Mouse (Mus musculus) olfactory bulb, adult 2 months (tissue): ENCODE data around the gene Ecd. TPM values are rescaled to one million over a fixed set of nuclear protein-coding genes. Genes with fewer than 3 reads are reported as not detected.

Source experiments
- H3K27ac ChIP-seq: fragments of 200-500 bp; 2 replicates; pipeline ENCODE4 v1.5.1; 2012; ENCODE audit warnings: low read depth, low read length; ENCODE audit not compliant: insufficient read depth
- H3K4me1 ChIP-seq: fragments of 200-500 bp; 2 replicates; pipeline ENCODE4 v1.6.1; 2012; ENCODE audit warnings: low read length; ENCODE audit not compliant: control insufficient read depth, insufficient read depth
- H3K4me3 ChIP-seq: fragments of 200-500 bp; 2 replicates; pipeline ENCODE4 v1.5.1; 2012; ENCODE audit warnings: mild to moderate bottlenecking, low read depth, low read length, moderate library complexity; ENCODE audit not compliant: insufficient read depth
- CTCF ChIP-seq: fragments of 200-500 bp; IDR thresholded peaks from 2 replicates; pipeline ENCODE4 v1.5.1; 2012; ENCODE audit warnings: low read depth, mild to moderate bottlenecking, low read length, moderate library complexity; ENCODE audit not compliant: insufficient read depth
- POLR2A ChIP-seq: fragments of 200-500 bp; IDR thresholded peaks from 2 replicates; pipeline ENCODE4 v1.6.1; 2012; ENCODE audit warnings: mild to moderate bottlenecking, low read depth, low read length, moderate library complexity; ENCODE audit not compliant: insufficient read depth
- WGBS: fragments of 180-500 bp; shearing (Covaris S2); methylation state at CpG from one replicate; pipeline ENCODE4 v1.1.7; 2018; 5-methylcytosine and 5-hydroxymethylcytosine counted together
- polyA plus RNA-seq: library from polyadenylated mRNA; stranded (reverse); fragments of >200 nt; gene quantifications from 2 replicates; pipeline ENCODE4 v1.2.4, GENCODE M21; 2012; ENCODE audit warnings: low replicate concordance; ENCODE audit not compliant: missing spikeins, insufficient read depth, insufficient read length

The Ecd gene
- polyA plus RNA-seq, 1 experiment, result not detected

GRCm38 (mm10) chr14:20297616-20298015 is 50.3 kb downstream of the Ecd start:
- TF ChIP-seq CTCF, result no peak
- no peak for TF ChIP-seq POLR2A
- 78% methylated on average over 3 of the region's 3 CpGs for WGBS

GRCm38 (mm10) chr14:20294947-20295346 is 53.0 kb downstream of the Ecd start:
- Histone ChIP-seq H3K4me1 (peaks cover 6% of the 10 kb centered on the region; the same call in 1 of the 2 replicates), H3K4me3 (peak overlapping the region; percentile 50), H3K27ac (no peak overlapping the region)
- TF ChIP-seq POLR2A (no peak), CTCF (no peak)
- 26% methylated on average over 8 of the region's 8 CpGs for WGBS

More at GRCm38 (mm10) chr14:20297616-20298015, 50.3 kb downstream of the Ecd start:
- Histone ChIP-seq H3K27ac (peak overlapping the region; percentile 75; the same call in 1 of the 2 replicates), H3K4me1 (peaks cover 6% of the 10 kb centered on the region; the same call in 1 of the 2 replicates), H3K4me3 (no peak overlapping the region)

DNA sequence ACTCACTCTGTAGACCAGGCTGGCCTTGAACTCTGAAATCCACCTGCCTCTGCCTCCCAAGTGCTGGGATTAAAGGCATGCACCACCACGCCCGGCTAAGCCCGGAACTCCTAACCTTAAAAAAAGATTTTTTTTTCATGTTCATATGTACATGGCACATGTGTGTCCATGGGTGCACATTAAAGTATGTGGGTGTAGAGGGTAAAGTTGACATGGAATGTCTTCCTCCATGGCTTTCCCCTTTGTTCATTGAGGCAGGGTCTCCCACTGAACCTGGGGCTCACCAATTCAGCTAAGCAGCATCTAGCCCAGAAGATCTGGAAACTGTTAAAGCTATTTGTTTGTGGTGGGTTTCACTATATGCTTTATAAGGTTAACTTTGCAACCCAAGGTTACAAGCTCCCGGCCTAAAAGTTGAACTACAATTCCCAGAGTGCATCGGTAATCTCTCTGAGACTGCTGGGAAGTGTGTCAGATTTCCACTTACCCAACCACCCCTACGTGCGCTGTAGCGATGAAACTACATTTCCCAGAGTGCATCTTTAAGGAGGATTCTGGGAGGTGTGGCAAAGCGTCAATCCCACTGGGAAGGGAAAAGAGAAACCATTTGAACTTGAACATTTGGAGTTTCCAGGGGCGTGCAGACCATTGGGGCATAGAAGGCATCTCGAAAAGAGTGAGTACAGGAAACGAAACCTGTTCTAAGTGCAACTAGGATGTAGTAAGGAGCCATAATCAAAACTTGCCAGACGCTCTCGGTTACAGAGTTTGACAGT is 53.6 kb downstream of the Ecd start, which contains the start of gene Nudt13:
Nudt13 (plus strand) TSS at position 581 of the 776 bp plus-strand sequence.
- TF ChIP-seq POLR2A (no peak), CTCF (no peak)
- 22% methylated on average over 14 of the region's 14 CpGs for WGBS
- no peak within 1 kb of the TSS for H3K27ac ChIP-seq
- H3K4me3 ChIP-seq, result peak within 1 kb of the TSS; percentile 50
- H3K4me1 ChIP-seq, result peaks cover 6% of the 10 kb centered on the region; the same call in 1 of the 2 replicates

- peaks cover 2% of the 10 kb centered on the region; the same call in 1 of the 2 replicates for H3K4me1 ChIP-seq
- H3K27ac ChIP-seq, result no peak overlapping the region
- WGBS, result 57% methylated on average over 4 of the region's 4 CpGs
- no peak for TF ChIP-seq POLR2A
- no peak for TF ChIP-seq CTCF
- H3K4me3 ChIP-seq, result no peak overlapping the region
These were observed 56.5 kb downstream of the Ecd start for GRCm38 (mm10) chr14:20291391-20291790.

Other genes starting within 250 kb of the Ecd start
- not detected in 2 replicates for gene Saysd1, start 209.6 kb downstream of the Ecd start, polyA plus RNA-seq
- not detected in 2 replicates for gene Kcnk5, start 166.3 kb downstream of the Ecd start, polyA plus RNA-seq
- not detected in 2 replicates for gene Kcnk16, start 78.9 kb downstream of the Ecd start, polyA plus RNA-seq
- gene Nudt13, start 53.4 kb downstream of the Ecd start, polyA plus RNA-seq, result not detected in 2 replicates
- not detected in 2 replicates for gene Fam149b, start within 50 bp of the Ecd start, polyA plus RNA-seq
- not detected in 2 replicates for gene Dnajc9, start 40.8 kb upstream of the Ecd start, polyA plus RNA-seq
- not detected in 2 replicates for gene Mrps16, start 45.5 kb upstream of the Ecd start, polyA plus RNA-seq
- gene Cfap70, start 104.1 kb upstream of the Ecd start, polyA plus RNA-seq, result not detected in 2 replicates
- gene Anxa7, start 132.0 kb upstream of the Ecd start, polyA plus RNA-seq, result not detected in 2 replicates
- not detected in 2 replicates for gene Mss51, start 148.8 kb upstream of the Ecd start, polyA plus RNA-seq
- 198 TPM in 1 of 2 replicates, not detected in the other for gene Ppp3cb, start 198.5 kb upstream of the Ecd start, polyA plus RNA-seq